Mouse (Mus musculus) adrenal gland (tissue): Measurements from ENCODE around the gene Prr12.

Experiments used
- intact Hi-C: fragments of 180-260 bp; cut with DNase I; formaldehyde crosslinking; loops from one replicate; pipeline ENCODE4 v1.15.1; 2025

Gene Prr12

GRCm38 (mm10) chr7:45005321-45005992 is 47.2 kb downstream of the Prr12 start:
- intact Hi-C loops = no loop called here

GRCm38 (mm10) chr7:45004546-45004945 is 48.1 kb downstream of the Prr12 start:
- intact Hi-C loops = no loop called here

GRCm38 (mm10) chr7:45002440-45002839 is 50.2 kb downstream of the Prr12 start:
- intact Hi-C loops = no loop called here

GRCm38 (mm10) chr7:45000539-45001114 is 52.1 kb downstream of the Prr12 start:
- intact Hi-C loops = no loop called here

GRCm38 (mm10) chr7:44999753-45000152 is 52.9 kb downstream of the Prr12 start:
- intact Hi-C loops = no loop called here

- intact Hi-C loops = no loop called here
These were observed 54.2 kb downstream of the Prr12 start, which contains the start of gene Bcl2l12 for GRCm38 (mm10) chr7:44998501-44998955. TSS of gene Bcl2l12 (minus strand) at chr7:44998712.

- intact Hi-C loops = no loop called here
These were observed 54.7 kb downstream of the Prr12 start for GRCm38 (mm10) chr7:44997940-44998428.

GRCm38 (mm10) chr7:44997231-44997939 is 55.3 kb downstream of the Prr12 start, which contains the start of gene Irf3:
TSS of gene Irf3 (plus strand) at chr7:44997648.
- intact Hi-C loops = no loop called here

GRCm38 (mm10) chr7:44996672-44997071 is 56.0 kb downstream of the Prr12 start:
- intact Hi-C loops = no loop called here

GRCm38 (mm10) chr7:44986879-44987718 is 65.6 kb downstream of the Prr12 start:
- intact Hi-C loops = no loop called here

GRCm38 (mm10) chr7:44986192-44986878 is 66.3 kb downstream of the Prr12 start, which contains the start of gene Prmt1:
TSS of gene Prmt1 (minus strand) at chr7:44986568.
- intact Hi-C loops = no loop called here

- intact Hi-C loops = no loop called here
These were observed 67.0 kb downstream of the Prr12 start for GRCm38 (mm10) chr7:44985595-44986191.

GRCm38 (mm10) chr7:44984833-44985164 is 67.9 kb downstream of the Prr12 start:
- intact Hi-C loops = no loop called here

- intact Hi-C loops = loop anchor here (2.0 kb wide), 1 partner anchor 83 kb away; no protein-coding TSS in a partner anchor
These were observed 68.5 kb downstream of the Prr12 start for GRCm38 (mm10) chr7:44983944-44984832.

- intact Hi-C loops = loop anchor here (2.0 kb wide), 1 partner anchor 84 kb away; no protein-coding TSS in a partner anchor
These were observed 69.6 kb downstream of the Prr12 start for GRCm38 (mm10) chr7:44983085-44983484.

- intact Hi-C loops = no loop called here
These were observed 71.1 kb downstream of the Prr12 start for GRCm38 (mm10) chr7:44981539-44981938.

- intact Hi-C loops = no loop called here
These were observed 74.4 kb downstream of the Prr12 start for GRCm38 (mm10) chr7:44978300-44978699.
